Mouse (Mus musculus): Measurements from ENCODE around the gene Papln.

Gene Papln

DNA sequence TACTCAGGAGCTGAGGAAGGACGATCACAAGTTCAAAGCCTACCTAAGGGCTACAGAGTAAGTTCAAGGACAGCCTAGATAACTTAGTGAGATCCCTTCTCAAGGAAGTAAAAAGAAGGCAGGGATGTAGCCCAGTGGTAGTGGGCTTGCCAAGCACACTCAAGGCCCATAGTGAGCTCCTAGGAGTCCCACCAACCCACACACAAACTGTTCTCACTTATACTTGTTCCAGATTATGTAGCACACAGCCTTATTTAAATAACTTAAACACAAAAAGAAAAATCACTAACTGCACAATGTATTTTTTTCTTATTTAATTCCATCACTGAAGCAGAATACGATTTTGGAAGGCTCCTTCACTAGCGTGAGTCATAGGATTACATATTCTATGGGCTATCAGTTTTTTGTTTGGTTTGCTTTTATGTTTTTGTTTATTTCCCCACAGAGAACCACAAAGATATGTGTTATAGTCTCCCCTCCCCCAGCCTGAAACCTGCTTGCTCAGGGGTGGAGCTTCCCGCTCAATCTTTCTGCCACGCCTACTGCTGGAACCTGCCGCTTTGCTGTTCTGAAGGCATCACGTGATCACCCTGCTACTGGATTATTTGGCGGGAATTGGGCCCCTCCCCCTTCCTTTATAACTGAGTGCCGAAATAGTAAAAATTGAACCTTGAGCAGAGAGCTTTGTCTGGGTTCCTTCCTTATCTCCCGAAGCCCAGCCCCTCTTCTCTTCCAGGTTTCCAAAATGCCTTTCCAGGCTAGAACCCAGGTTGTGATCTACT, 78.2 kb downstream of the Papln start:
- no peak for DNase-seq

All from thymus, adult 18-20 months (tissue).